Mouse (Mus musculus) megakaryocyte, embryonic 14.5 days (primary cell): ENCODE results near the gene Ppp2r3a.

Experiments used
- FLI1 ChIP-seq: IDR thresholded peaks from 2 replicates; pipeline ENCODE4 v1.6.1; 2012; ENCODE audit warnings: low read length, inconsistent platforms, mixed read lengths
- GATA1 ChIP-seq: IDR thresholded peaks from 3 replicates; pipeline ENCODE4 v1.6.1; 2012; ENCODE audit warnings: mixed read lengths, low read length, inconsistent platforms, borderline replicate concordance

DNA sequence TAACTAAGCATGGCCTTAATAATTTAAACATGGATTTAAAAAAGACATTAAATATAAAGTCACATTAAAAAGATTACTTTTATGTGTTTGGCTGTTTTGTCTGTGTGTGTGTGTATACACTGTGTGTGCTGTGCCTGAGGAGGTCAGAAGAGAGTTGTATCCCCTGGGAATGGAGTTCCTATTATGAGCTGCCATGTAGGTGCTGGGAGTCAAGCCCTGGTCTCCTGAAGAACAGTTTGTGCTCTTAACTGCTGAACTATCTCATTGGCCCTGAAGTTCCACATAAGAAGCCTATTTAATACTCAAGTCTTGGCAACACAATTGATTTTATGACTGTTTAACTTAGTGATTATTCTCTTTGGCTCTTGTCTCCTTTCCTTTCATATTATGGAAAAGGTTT is 174.1 kb downstream of the Ppp2r3a start:
- no peak for TF ChIP-seq FLI1
- no peak for TF ChIP-seq GATA1
